Mouse (Mus musculus) forebrain, embryonic 13.5 days (tissue): ENCODE data around the gene Gm30191. TPM values are rescaled to one million over a fixed set of nuclear protein-coding genes. Genes with fewer than 3 reads are reported as not detected.
A peak's percentile ranks its signal among the peaks of the same experiment; 100 is the strongest.
"Not testable (repeated sequence)": the region's sequence is repeated elsewhere in the genome, so short reads cannot be mapped to it uniquely, and the experiment has no call there.

Source experiments
- ATAC-seq: fragments of 200-750 bp; cut with Nextera tagmentation; 2 replicates; pipeline ENCODE4 v1.8.0; 2017
- H3K27ac ChIP-seq: fragments of 300-500 bp; sonication (generic); 2 replicates; pipeline ENCODE4 v1.5.1; 2015; ENCODE audit warnings: inconsistent platforms, mild to moderate bottlenecking, moderate library complexity
- H3K27me3 ChIP-seq: fragments of 300-500 bp; sonication (generic); 2 replicates; pipeline ENCODE4 v1.6.1; 2015; ENCODE audit warnings: mild to moderate bottlenecking, inconsistent platforms
- H3K36me3 ChIP-seq: fragments of 300-500 bp; sonication (generic); 2 replicates; pipeline ENCODE4 v1.6.1; 2015; ENCODE audit warnings: mild to moderate bottlenecking, inconsistent platforms; ENCODE audit not compliant: poor library complexity, severe bottlenecking
- H3K4me1 ChIP-seq: fragments of 300-500 bp; sonication (generic); 2 replicates; pipeline ENCODE4 v1.6.1; 2015; ENCODE audit warnings: inconsistent platforms
- H3K4me2 ChIP-seq: fragments of 300-500 bp; sonication (generic); 2 replicates; pipeline ENCODE4 v1.6.1; 2015; ENCODE audit warnings: inconsistent platforms, mild to moderate bottlenecking, moderate library complexity
- H3K4me3 ChIP-seq: fragments of 300-500 bp; sonication (generic); 2 replicates; pipeline ENCODE4 v1.5.1; 2015; ENCODE audit warnings: mild to moderate bottlenecking, inconsistent platforms
- H3K9ac ChIP-seq: fragments of 300-500 bp; sonication (generic); 2 replicates; pipeline ENCODE4 v1.6.1; 2015; ENCODE audit warnings: mild to moderate bottlenecking, inconsistent platforms
- H3K9me3 ChIP-seq: fragments of 300-500 bp; sonication (generic); replicated peaks from 2 replicates; pipeline ENCODE4 v1.6.1; 2016; ENCODE audit warnings: inconsistent platforms
- WGBS: fragments of 180-500 bp; shearing (Covaris S2); methylation state at CpG from one replicate; pipeline ENCODE4 v1.1.7; 2015; 5-methylcytosine and 5-hydroxymethylcytosine counted together
- polyA plus RNA-seq: library from polyadenylated mRNA; unstranded; fragments of >200 nt; fragmentation: Nextera tagmentation; extraction: Ambion mirVana; gene quantifications from 2 replicates; pipeline ENCODE4 v1.2.1, GENCODE M21; 2015

Gene Gm30191
- polyA plus RNA-seq, 1 experiment from 2014 or later = not detected

DNA sequence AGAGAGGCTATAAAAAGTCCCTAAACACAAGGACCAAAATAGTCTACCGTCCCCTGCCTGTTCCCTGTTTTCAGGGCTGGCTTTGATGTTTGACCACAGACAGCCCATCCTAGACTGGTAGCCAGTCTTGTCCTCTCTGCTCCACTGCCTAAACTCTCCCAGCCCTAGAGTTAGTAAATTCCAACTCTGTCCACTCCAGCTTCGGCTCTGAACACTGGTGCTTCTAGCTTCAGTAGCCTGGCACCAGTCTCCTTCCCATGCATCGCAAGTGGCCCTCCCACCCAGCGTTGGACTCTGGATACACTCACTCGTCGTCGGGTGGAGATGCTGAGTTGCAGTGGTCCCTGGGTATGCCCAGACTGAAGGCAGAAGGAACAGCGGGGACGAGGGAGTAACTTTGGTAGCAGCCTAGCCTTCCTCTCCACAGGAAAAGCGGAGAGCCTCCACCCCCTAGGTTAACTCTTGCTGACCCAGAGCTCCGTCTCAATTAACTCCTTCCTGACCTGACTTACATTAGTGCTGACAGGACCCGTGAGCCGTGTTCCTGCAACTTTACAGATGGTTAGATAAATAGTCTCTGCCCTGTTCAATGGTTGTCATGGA is 7.1 kb downstream of the Gm30191 start, which contains the start of gene Grrp1:
Gene Grrp1 (minus strand): TSS at position 385 of the 603 bp plus-strand sequence.
- no peak within 1 kb of the TSS for H3K27ac ChIP-seq
- H3K9ac ChIP-seq = peak within 1 kb of the TSS; percentile 31; the same call in 1 of the 2 replicates
- no peak for ATAC-seq
- H3K4me1 ChIP-seq = peaks cover 64% of the 10 kb centered on the region
- H3K4me3 ChIP-seq = peak within 1 kb of the TSS; percentile 15
- H3K9me3 ChIP-seq = no peaks in the 10 kb centered on the region
- 3% methylated on average over 13 of the region's 13 CpGs for WGBS
- peaks cover 80% of the 10 kb centered on the region for H3K27me3 ChIP-seq
- peak within 1 kb of the TSS; percentile 26 for H3K4me2 ChIP-seq
- H3K36me3 ChIP-seq = no peaks in the 10 kb centered on the region

DNA sequence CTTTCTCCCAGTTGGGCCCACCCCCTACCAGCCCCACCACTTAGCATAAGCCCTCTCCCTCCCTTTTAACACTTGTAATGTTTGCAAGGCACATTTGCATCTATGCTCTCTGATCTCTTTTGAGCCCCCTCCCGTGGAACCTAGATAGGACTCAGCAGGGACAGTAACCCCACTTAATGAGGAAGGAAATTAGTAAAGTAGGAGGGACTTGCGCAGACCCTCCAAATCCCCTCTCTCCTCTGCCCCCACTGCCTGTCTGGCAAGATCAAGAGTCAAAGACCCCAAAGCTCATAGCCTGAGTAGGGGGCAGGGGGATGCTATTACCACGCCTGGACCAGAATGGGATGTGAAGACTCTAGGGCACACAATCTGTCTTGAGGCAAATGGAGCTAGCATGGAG is 8.1 kb downstream of the Gm30191 start:
- 25% methylated on average over 3 of the region's 3 CpGs for WGBS
- H3K27ac ChIP-seq = no peak overlapping the region
- H3K27me3 ChIP-seq = peaks cover 70% of the 10 kb centered on the region
- H3K4me3 ChIP-seq = no peak overlapping the region
- H3K36me3 ChIP-seq = no peaks in the 10 kb centered on the region
- H3K4me1 ChIP-seq = peaks cover 58% of the 10 kb centered on the region
- no peak overlapping the region for H3K9ac ChIP-seq
- no peak overlapping the region for H3K4me2 ChIP-seq
- no peak for ATAC-seq
- H3K9me3 ChIP-seq = no peaks in the 10 kb centered on the region

- WGBS = 22% methylated on average over 4 of the region's 4 CpGs
- peaks cover 48% of the 10 kb centered on the region for H3K4me1 ChIP-seq
- H3K36me3 ChIP-seq = no peaks in the 10 kb centered on the region
- H3K27ac ChIP-seq = no peak overlapping the region
- H3K9ac ChIP-seq = no peak overlapping the region
- no peaks in the 10 kb centered on the region for H3K9me3 ChIP-seq
- no peak for ATAC-seq
- peaks cover 60% of the 10 kb centered on the region for H3K27me3 ChIP-seq
- no peak overlapping the region for H3K4me3 ChIP-seq
- H3K4me2 ChIP-seq = no peak overlapping the region
These were observed 9.1 kb downstream of the Gm30191 start for GRCm38 (mm10) chr4:134255854-134256253.

GRCm38 (mm10) chr4:134256407-134257197 is 9.9 kb downstream of the Gm30191 start:
- H3K4me3 ChIP-seq = no peak overlapping the region
- H3K36me3 ChIP-seq = no peaks in the 10 kb centered on the region
- H3K4me1 ChIP-seq = peaks cover 41% of the 10 kb centered on the region
- no peak overlapping the region for H3K27ac ChIP-seq
- H3K27me3 ChIP-seq = peaks cover 52% of the 10 kb centered on the region
- H3K9me3 ChIP-seq = no peaks in the 10 kb centered on the region
- no peak overlapping the region for H3K9ac ChIP-seq
- H3K4me2 ChIP-seq = no peak overlapping the region
- WGBS = 8% methylated on average over 18 of the region's 19 CpGs
- ATAC-seq = no peak

DNA sequence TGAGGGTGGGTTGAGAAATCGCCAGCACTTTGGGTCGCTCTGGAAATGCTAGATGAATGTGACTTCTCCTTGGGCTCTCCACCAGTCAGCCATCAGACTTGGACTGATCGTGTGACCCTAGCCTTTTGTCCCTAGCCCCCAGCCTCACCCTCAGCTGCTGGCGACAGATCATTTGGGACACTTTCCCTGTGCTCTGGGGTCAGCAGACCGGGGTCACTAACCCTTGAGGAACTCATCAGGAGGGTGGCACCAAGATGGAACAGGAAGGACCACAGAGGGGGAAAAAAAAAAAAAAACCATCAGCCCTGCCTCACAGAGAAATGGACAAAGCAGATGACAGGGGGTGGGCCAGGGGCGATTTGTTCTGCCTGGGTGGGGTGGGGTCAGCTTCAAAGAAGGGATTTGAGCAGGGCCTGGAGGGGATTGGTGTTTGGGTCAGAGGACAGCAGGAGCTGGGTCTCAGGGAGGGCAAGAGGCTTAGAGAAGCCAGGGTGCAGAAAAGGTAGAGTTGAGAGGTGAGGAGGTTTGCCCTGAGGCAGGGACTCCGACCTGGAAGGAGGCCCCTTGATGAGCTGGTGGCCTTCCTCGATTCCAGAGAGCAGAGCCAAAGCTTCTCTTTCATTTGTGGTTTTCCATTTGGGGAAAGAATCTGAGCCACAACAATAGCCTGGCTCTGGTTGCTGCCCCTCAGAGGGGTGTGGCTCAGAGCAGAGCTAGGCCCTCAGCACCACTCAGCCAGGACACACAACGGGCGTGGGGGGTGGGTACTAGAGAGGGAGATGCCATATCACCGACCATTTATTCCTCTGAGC is 10.7 kb downstream of the Gm30191 start:
- H3K9me3 ChIP-seq = no peaks in the 10 kb centered on the region
- no peaks in the 10 kb centered on the region for H3K36me3 ChIP-seq
- no peak overlapping the region for H3K27ac ChIP-seq
- H3K4me3 ChIP-seq = no peak overlapping the region
- 8% methylated on average over 11 of the region's 11 CpGs for WGBS
- H3K9ac ChIP-seq = no peak overlapping the region
- peaks cover 44% of the 10 kb centered on the region for H3K27me3 ChIP-seq
- peaks cover 33% of the 10 kb centered on the region for H3K4me1 ChIP-seq
- ATAC-seq = no peak
- no peak overlapping the region for H3K4me2 ChIP-seq

- H3K27ac ChIP-seq = no peak overlapping the region
- no peak overlapping the region for H3K9ac ChIP-seq
- H3K4me1 ChIP-seq = peaks cover 30% of the 10 kb centered on the region
- no peaks in the 10 kb centered on the region for H3K9me3 ChIP-seq
- H3K27me3 ChIP-seq = peaks cover 35% of the 10 kb centered on the region
- H3K4me2 ChIP-seq = no peak overlapping the region
- no peak for ATAC-seq
- H3K36me3 ChIP-seq = no peaks in the 10 kb centered on the region
- WGBS = 66% methylated on average over 11 of the region's 11 CpGs
- no peak overlapping the region for H3K4me3 ChIP-seq
These were observed 11.6 kb downstream of the Gm30191 start for GRCm38 (mm10) chr4:134258354-134258753.

DNA sequence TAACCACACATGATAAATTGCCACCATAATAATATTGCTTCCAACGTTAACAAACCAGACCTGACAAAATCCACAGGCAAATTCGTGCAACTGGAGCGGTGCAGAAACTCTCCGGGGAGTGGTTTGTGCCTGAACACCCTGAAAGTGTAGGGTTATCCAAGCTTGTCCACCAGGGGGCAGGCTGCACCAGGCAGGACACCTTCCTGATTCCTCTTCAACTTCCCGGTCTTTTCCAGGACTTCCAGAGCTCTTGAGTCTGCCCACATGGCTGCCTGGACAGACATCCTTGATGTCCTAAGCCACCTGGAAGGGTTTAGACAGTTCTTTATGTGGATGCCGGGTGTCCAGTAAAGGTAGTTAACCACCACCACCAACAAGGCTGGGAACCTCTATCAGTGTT is 16.5 kb downstream of the Gm30191 start:
- H3K9me3 ChIP-seq = no peaks in the 10 kb centered on the region
- H3K27me3 ChIP-seq = no peaks in the 10 kb centered on the region
- WGBS = 35% methylated on average over 6 of the region's 6 CpGs
- H3K9ac ChIP-seq = no peak overlapping the region
- no peaks in the 10 kb centered on the region for H3K4me1 ChIP-seq
- ATAC-seq = no peak
- H3K36me3 ChIP-seq = no peaks in the 10 kb centered on the region
- H3K4me3 ChIP-seq = no peak overlapping the region
- no peak overlapping the region for H3K27ac ChIP-seq
- H3K4me2 ChIP-seq = no peak overlapping the region

- Histone ChIP-seq H3K36me3 (no peaks in the 10 kb centered on the region), H3K4me2 (no peak overlapping the region), H3K4me1 (no peaks in the 10 kb centered on the region), H3K27me3 (no peaks in the 10 kb centered on the region), H3K9me3 (no peaks in the 10 kb centered on the region), H3K4me3 (no peak overlapping the region), H3K9ac (no peak overlapping the region), H3K27ac (no peak overlapping the region)
- no peak for ATAC-seq
- whole genome bisulfite sequencing = 67% methylated on average over 9 of the region's 9 CpGs
These were observed 19.3 kb downstream of the Gm30191 start for GRCm38 (mm10) chr4:134265860-134266585.

GRCm38 (mm10) chr4:134268102-134268655 is 21.4 kb downstream of the Gm30191 start:
- Histone ChIP-seq H3K9me3 (no peaks in the 10 kb centered on the region), H3K4me1 (no peaks in the 10 kb centered on the region), H3K27me3 (no peaks in the 10 kb centered on the region), H3K4me3 (no peak overlapping the region), H3K4me2 (no peak overlapping the region), H3K36me3 (no peaks in the 10 kb centered on the region), H3K27ac (no peak overlapping the region), H3K9ac (no peak overlapping the region)
- WGBS = 87% methylated on average over 19 of the region's 19 CpGs
- ATAC-seq = no peak

DNA sequence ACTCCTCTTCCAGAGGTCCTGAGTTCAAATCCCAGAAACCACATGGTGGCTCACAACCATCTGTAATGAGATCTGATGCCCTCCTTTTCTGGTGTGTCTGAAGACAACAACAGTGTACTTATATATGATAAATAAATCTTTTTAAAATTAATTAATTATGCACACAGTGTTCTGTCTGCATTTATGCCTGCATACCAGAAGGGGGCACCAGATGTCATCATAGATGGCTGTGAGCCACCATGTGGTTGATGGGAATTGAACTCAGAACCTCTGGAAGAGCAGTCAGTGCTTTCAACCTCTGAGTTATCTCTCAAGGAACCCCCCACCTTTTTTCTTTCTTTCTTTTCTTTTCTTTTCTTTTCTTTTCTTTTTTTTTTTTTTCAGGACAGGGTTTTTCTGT is 22.9 kb downstream of the Gm30191 start:
- H3K36me3 ChIP-seq, H3K4me1 ChIP-seq, ATAC-seq, H3K27ac ChIP-seq, H3K4me3 ChIP-seq, H3K9me3 ChIP-seq, H3K4me2 ChIP-seq, H3K27me3 ChIP-seq, H3K9ac ChIP-seq: not testable (repeated sequence)

- no peak overlapping the region for H3K27ac ChIP-seq
- H3K9me3 ChIP-seq = no peaks in the 10 kb centered on the region
- peaks cover 15% of the 10 kb centered on the region for H3K36me3 ChIP-seq
- no peak for ATAC-seq
- H3K4me2 ChIP-seq = no peak overlapping the region
- no peaks in the 10 kb centered on the region for H3K27me3 ChIP-seq
- WGBS = 81% methylated on average over 7 of the region's 7 CpGs
- no peaks in the 10 kb centered on the region for H3K4me1 ChIP-seq
- H3K4me3 ChIP-seq = no peak overlapping the region
- no peak overlapping the region for H3K9ac ChIP-seq
These were observed 25.2 kb downstream of the Gm30191 start for GRCm38 (mm10) chr4:134271979-134272378.
